Mouse (Mus musculus): ENCODE results near the gene Snx29.

The Snx29 gene

GRCm38 (mm10) chr16:11694386-11694785 is 371.7 kb downstream of the Snx29 start:
- no peak for DNase-seq

DNA sequence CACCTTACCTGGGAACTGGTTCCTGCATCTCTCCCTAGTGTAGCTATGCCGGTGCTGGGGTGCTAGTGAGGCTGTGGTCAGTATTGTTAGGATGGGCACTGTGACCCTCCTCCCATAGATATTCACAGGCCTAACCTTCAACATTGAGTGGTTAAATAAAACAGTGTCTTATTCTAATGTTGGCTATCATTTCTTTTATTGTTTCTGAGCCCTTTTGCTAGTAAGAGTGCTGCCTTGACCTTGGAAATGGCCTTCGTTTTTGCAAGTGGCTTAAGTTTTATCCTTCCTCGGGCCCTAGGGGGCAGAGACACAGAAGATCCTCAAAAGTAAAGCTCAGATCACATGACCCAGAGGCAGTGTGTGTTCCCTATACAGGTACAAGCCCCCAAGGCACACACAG is 374.1 kb downstream of the Snx29 start:
- no peak for DNase-seq

GRCm38 (mm10) chr16:11697710-11698357 is 375.1 kb downstream of the Snx29 start:
- peak; percentile 21 for DNase-seq

DNA sequence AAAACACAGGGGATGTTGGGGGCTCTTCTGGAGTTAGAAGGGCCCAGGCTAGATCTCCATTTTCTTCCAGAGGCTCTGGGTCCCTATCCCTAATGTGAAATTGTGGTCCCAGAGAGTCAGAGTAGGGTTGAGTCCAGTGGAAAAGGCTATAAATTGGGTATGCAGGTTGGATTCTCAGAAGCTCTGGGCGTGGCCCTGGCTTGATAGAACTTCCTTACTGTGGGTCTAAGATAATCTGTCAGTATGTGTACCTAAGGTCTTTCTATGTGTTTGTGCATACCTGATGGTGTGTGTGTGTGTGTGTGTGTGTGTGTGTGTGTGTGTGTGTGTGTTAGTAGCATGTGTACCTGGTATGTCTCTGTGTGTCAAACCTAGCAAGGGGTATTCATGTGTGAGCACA is 378.9 kb downstream of the Snx29 start:
- DNase-seq = no peak

DNA sequence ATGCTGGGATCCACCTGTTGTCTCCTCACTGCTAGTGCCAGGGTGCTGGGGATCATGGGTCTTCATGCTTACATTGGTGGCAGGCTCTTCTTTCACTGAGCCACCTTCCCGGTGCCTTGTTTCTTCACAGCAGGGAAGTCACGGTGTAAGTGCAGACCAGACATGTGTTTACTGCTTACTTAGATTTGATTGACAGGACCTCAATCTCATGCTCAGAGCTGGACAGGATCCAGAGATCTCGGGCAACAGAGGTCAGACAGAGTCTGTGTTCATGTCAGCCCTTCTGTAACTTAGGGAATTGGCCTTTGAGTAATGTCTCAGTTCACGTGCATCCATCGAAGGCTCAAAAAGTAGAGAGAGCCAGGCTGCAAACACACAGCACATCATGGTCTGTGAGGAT is 381.4 kb downstream of the Snx29 start:
- peak; percentile 29 for DNase-seq

DNA sequence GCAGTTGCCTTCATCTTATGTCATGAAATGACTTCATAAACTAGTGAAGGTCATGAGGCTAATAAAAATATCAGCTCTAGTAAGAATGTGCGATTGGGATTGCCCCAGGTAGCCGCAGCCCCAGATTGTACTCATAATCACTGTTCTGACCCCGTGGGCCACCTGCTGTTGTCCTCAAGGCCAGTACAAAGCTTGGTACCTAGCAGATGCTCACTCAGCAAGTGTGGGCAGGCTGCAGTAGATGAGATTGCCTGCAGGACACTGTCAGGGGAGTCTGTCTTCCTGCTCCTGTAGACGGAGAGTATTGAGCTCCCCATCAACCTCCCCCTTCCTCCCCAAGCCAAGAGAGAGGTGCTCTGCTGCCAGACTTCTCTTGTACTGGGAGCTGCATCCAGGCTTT is 382.7 kb downstream of the Snx29 start:
- no peak for DNase-seq

DNA sequence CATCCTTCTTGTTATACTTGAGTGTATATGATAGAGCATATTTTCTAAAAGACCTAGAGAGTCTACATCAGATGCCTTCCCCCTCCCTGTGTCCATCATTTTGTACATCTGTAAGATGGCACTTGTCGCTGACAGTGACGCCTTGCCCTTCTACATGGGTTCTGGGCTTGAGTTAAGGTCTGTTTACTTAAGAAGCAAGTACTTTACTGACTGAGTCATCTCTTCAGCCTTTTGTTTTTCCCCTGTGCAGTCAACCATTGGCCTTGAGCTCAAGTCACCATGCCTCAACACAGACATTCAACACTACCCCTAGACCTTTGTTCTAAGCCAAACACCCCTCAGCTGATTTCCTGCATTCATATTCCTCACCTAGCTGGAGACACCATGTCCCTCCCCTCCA is 385.4 kb downstream of the Snx29 start:
- DNase-seq = no peak

GRCm38 (mm10) chr16:11709382-11709781 is 386.7 kb downstream of the Snx29 start:
- no peak for DNase-seq

GRCm38 (mm10) chr16:11709999-11710667 is 387.4 kb downstream of the Snx29 start:
- no peak for DNase-seq

GRCm38 (mm10) chr16:11713265-11713865 is 390.7 kb downstream of the Snx29 start:
- DNase-seq = no peak

- DNase-seq = no peak
These were observed 394.2 kb downstream of the Snx29 start for GRCm38 (mm10) chr16:11716932-11717331.

DNA sequence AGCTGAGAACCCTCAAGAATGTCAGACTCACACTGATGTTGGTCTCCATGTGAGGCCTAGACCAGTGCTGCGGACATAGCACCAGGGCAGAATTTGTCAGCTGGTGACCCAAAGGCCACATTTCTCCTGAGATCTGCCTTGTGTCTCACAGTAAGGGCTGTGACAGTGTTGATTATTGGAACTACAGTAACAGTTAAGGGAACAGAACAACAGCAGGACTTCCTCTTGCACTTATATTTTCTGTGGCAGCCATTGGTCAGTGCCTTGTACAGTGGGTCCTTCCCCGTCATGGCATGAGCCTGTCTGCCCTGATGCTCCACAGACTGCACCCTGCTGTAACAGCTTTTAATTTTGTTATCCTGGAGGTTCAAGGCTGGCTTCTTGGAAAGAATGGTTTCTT is 403.2 kb downstream of the Snx29 start:
- DNase-seq = no peak

DNA sequence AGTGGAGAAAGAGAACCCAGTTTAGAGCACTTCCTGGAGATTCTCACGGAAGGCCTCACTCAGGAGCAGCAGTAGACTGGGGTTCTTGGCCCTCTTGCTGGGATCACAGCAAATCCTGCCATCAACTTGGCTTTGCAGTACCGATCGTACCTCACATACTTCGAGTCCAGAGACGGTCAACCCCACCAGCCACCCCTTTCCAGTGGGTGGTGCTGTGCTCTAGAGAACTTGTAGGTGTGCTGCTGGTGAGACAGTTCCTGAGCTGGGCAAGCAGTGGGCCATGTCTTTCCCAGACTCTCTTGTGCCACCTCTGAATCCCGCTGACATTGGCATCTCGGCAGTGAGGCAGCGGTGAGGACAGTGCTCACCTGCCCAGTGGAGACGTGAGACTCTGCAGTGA is 404.6 kb downstream of the Snx29 start:
- no peak for DNase-seq

DNA sequence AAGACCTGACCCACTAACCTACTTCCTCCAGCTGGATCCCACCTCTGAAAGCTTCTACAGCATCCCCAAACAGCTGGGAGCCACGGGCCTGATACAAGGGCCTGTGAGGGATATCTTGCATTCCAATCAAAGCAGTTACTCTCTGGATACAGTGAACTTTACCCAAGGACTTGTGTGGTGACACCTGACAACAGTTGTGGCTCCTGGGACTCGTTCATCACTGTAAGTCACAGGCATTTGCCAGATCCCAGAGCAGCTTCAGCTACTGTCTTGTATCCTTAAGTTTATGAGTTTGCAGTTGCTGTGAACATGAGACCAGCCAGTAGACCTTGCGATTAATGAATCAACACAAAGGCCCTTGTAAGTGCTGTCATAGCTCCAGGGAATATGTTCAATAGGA is 405.4 kb downstream of the Snx29 start:
- no peak for DNase-seq

GRCm38 (mm10) chr16:11728627-11729026 is 405.9 kb downstream of the Snx29 start:
- DNase-seq = no peak

DNA sequence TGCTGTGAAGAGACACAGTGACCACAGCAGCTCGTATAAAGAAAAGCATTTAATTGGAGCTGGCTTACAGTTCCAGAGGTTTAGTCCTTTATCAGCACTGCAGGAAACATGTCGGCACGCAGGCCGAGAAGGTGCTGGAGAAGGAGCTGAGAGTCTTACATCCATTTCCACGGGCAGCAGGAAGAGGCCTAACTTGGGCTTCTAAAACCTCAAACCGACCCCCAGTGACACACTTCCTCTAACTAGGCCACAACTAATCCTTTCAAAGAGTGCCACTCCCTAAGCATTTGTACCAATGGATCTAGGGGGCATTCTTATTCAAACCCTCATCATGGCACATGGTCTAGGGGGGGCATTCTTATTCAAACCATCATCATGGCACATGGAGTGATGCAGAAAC is 406.4 kb downstream of the Snx29 start:
- DNase-seq = no peak

DNA sequence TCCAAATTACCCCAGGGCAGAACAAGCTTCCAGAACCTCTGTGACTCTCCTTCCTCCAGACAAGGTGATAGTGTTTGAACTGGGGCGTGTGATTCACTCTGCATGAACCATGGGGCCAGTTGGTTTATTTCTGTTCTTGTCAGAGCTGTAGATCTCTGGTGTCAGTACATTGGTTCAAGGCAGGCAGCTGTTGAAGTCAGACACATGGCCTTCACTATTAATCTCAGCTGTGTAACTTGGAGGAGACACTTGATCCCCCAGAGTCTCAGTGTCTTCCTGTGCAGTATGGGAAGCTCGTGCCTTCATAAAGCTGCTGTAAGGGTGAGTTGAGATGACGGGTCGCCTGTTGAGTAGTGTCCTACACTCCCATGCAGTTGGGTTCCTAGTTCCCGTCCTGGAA is 407.1 kb downstream of the Snx29 start:
- DNase-seq = no peak

- no peak for DNase-seq
These were observed 408.4 kb downstream of the Snx29 start for GRCm38 (mm10) chr16:11731014-11731535.

GRCm38 (mm10) chr16:11738341-11738740 is 415.6 kb downstream of the Snx29 start:
- peak; percentile 14 for DNase-seq

DNA sequence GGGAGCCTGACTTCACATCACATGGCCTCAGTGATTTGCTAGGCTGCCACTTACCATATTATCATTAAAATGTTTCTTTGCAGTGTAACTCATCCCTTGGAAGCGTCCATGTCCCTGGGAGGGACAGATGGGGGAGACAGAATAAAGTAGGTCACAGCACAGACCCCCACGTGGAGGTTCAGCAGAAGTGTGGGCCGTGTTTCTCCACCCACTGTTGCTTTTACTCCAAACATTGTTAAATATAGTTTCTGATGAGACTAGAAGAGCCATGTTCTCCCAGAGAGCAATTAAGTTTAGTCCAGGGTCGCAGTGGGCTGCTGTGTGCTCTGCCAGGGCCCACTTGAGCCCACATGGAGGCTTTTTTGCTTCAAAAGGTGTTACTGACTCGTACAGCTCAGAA is 419.2 kb downstream of the Snx29 start:
- DNase-seq = no peak

DNA sequence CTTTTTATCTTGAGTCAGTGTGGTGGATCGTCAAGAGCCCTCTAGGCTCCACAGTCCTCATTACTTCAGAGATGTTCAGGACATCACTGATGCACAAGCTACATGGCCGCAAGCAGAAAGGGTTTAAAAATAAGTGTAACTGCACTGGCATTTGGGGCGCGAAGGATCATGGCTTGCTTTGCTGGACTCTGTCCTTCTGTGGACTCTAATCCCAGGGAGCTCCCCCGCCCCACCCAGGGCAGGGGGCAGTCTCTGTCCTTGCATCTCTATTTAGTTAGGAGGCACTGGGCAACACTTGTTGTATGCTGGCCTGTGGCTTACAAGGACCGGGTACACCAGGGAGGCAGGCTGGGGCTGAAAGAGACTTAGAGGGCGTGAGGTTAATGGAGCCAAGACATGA is 419.6 kb downstream of the Snx29 start:
- DNase-seq = peak; percentile 19

DNA sequence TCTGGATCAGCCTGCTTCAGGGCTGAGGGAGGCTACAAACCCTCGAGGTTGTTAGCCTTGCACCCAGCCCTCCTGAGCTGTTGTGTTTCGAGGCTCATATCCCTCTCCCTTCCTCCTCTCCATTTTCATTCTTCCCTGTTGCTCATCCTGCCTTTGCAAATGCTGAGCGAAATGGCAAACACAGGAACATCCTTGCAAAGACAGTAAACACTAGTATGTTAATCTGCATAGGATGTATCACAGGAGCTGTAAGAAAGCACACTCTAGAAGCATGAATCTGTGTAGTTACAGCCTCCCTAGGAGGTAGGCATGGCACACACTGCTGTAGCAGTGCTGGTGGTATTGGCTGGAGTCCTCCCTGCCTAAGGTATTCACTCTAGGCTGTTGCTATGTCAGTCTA is 420.3 kb downstream of the Snx29 start:
- no peak for DNase-seq

GRCm38 (mm10) chr16:11743724-11744123 is 421.0 kb downstream of the Snx29 start:
- no peak for DNase-seq

DNA sequence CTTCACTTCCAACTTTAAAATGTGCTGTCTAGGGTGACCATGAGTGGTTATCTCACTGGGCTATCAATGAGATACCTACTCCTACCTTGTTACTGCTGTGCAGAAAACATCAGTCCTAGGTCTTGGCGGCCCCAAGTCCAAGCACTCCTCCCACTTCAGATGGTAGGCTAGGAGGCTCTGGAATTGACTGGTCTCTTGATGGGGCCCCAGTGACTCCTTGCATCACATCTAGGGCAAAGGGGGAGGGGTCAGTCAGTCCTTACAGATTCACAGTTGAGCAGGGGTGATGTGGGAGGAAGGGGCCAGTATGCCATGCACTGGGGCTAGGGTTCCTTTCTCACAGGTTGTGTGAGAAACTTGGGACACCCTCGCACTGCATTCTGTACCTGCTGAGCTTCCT is 423.3 kb downstream of the Snx29 start:
- DNase-seq = no peak

Data from kidney, postnatal 14 days (tissue).